ENCODE assay signal across 11 mouse cellular contexts in the genomic region with DNA sequence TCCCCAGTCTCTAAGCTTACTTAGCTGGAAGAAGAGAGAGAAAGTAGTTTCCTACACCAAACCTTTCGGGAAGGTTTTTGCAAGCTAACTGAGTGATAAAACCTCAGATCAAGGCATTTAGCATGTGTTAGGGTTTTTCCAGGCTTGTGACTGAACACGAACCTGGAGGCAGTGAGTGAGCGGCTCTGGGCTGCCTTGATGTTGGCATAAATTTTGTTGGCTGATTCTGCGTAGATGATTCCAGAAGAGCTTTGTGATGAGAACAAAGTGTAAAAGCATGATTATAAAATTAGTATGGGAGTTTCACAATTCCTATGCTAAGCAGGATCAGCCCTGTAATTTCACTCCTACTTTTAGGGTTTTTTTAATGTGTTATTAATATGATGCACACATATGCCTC.
"Had no signal": no experiment of that assay in that cellular context is flagged by ENCODE, and none has a peak within 500 bp of the region (broad histone marks: within the 10 kb centered on the region; RNA-seq: fewer than 3 reads in every experiment).

No protein-coding gene starts in this region.

- DNase-seq: kidney, adult 2 months; kidney, postnatal 14 days; lung, postnatal 14 days had no signal

- H3K27ac ChIP-seq: kidney, embryonic 15.5 days; limb, embryonic 15.5 days; liver, embryonic 12.5 days; lung, embryonic 15.5 days; macrophage; midbrain, embryonic 15.5 days; neural tube, embryonic 12.5 days had no signal

- H3K4me3 ChIP-seq: kidney, embryonic 15.5 days; limb, embryonic 15.5 days; liver, embryonic 12.5 days; lung, embryonic 15.5 days; megakaryocyte, embryonic 14.5 days; midbrain, embryonic 15.5 days; neural tube, embryonic 12.5 days had no signal
